Mouse (Mus musculus) stomach, embryonic 14.5 days (tissue): ENCODE measurements around the gene Plekhg4. TPM values are rescaled to one million over a fixed set of nuclear protein-coding genes. Genes with fewer than 3 reads are reported as not detected.

Source experiments
- ATAC-seq: fragments of 200-750 bp; cut with Nextera tagmentation; 2 replicates; pipeline ENCODE4 v1.8.0; 2017; ENCODE audit warnings: low read depth, moderate TSS enrichment; ENCODE audit not compliant: insufficient number of reproducible peaks, insufficient read depth, low FRiP score
- H3K27ac ChIP-seq: fragments of 300-500 bp; sonication (generic); 2 replicates; pipeline ENCODE4 v1.5.1; 2014; ENCODE audit warnings: mild to moderate bottlenecking, low read length, moderate library complexity, mixed read lengths
- H3K27me3 ChIP-seq: fragments of 300-500 bp; sonication (generic); 2 replicates; pipeline ENCODE4 v1.6.1; 2014; ENCODE audit warnings: low read length, control low read depth, mixed read lengths; ENCODE audit not compliant: control insufficient read depth, insufficient read depth
- H3K36me3 ChIP-seq: fragments of 300-500 bp; sonication (generic); 2 replicates; pipeline ENCODE4 v1.6.1; 2014; ENCODE audit warnings: mild to moderate bottlenecking, control low read depth, low read length, moderate library complexity, mixed read lengths; ENCODE audit not compliant: control insufficient read depth, insufficient read depth
- H3K4me1 ChIP-seq: fragments of 300-500 bp; sonication (generic); 2 replicates; pipeline ENCODE4 v1.6.1; 2014; ENCODE audit warnings: low read length, control low read depth, mixed read lengths; ENCODE audit not compliant: control insufficient read depth, insufficient read depth
- H3K4me2 ChIP-seq: fragments of 300-500 bp; sonication (generic); replicated peaks from 2 replicates; pipeline ENCODE4 v1.6.1; 2014; ENCODE audit warnings: low read depth, low read length, control low read depth
- H3K4me3 ChIP-seq: fragments of 300-500 bp; sonication (generic); 2 replicates; pipeline ENCODE4 v1.5.1; 2014; ENCODE audit warnings: low read depth, low read length, control low read depth
- H3K9ac ChIP-seq: fragments of 300-500 bp; sonication (generic); replicated peaks from 2 replicates; pipeline ENCODE4 v1.6.1; 2014; ENCODE audit warnings: low read depth, mild to moderate bottlenecking, control low read depth, low read length, moderate library complexity, mixed read lengths
- H3K9me3 ChIP-seq: fragments of 300-500 bp; sonication (generic); 2 replicates; pipeline ENCODE4 v1.6.1; 2016; ENCODE audit warnings: low read depth, low read length, control low read depth; ENCODE audit not compliant: control insufficient read depth
- WGBS: fragments of 180-500 bp; shearing (Covaris S2); extraction: QIAGEN DNeasy Blood & Tissue Kit; methylation state at CpG from one replicate; pipeline ENCODE4 v1.1.7; 2014; 5-methylcytosine and 5-hydroxymethylcytosine counted together
- polyA plus RNA-seq: library from polyadenylated mRNA; unstranded; fragments of >200 nt; fragmentation: Nextera tagmentation; extraction: Ambion mirVana; gene quantifications from 2 replicates; pipeline ENCODE4 v1.2.1, GENCODE M21; 2014

The Plekhg4 gene
- polyA plus RNA-seq, 1 experiment from 2014 or later: 0.64 TPM

GRCm38 (mm10) chr8:105346611-105347427 is 26.3 kb upstream of the Plekhg4 start:
- H3K4me3 ChIP-seq: peak overlapping the region; percentile 80
- H3K27ac ChIP-seq: peak overlapping the region; percentile 89
- peaks cover 30% of the 10 kb centered on the region for H3K4me1 ChIP-seq
- no peaks in the 10 kb centered on the region for H3K9me3 ChIP-seq
- H3K36me3 ChIP-seq: no peaks in the 10 kb centered on the region
- peak; percentile 34 for ATAC-seq
- H3K4me2 ChIP-seq: peak overlapping the region; percentile 95
- H3K27me3 ChIP-seq: no peaks in the 10 kb centered on the region
- peak overlapping the region; percentile 60 for H3K9ac ChIP-seq
- under 1% methylated on average over 31 of the region's 34 CpGs for WGBS

- H3K27me3 ChIP-seq: no peaks in the 10 kb centered on the region
- no peaks in the 10 kb centered on the region for H3K36me3 ChIP-seq
- H3K27ac ChIP-seq: peak within 1 kb of the TSS; percentile 89
- under 1% methylated on average over 53 of the region's 53 CpGs for WGBS
- H3K9me3 ChIP-seq: no peaks in the 10 kb centered on the region
- peak within 1 kb of the TSS; percentile 67 for H3K9ac ChIP-seq
- peaks cover 28% of the 10 kb centered on the region for H3K4me1 ChIP-seq
- peak within 1 kb of the TSS; percentile 80 for H3K4me3 ChIP-seq
- peak within 1 kb of the TSS; percentile 95 for H3K4me2 ChIP-seq
- peak; percentile 91 for ATAC-seq
These were observed 25.4 kb upstream of the Plekhg4 start, which contains the start of gene Fhod1 for GRCm38 (mm10) chr8:105347428-105348221. Gene Fhod1, minus strand, starts transcription at chr8:105347953.

GRCm38 (mm10) chr8:105348450-105349095 is 24.5 kb upstream of the Plekhg4 start, which contains the start of gene Slc9a5:
Gene Slc9a5, plus strand, starts transcription at chr8:105348843.
- no peak for ATAC-seq
- Histone ChIP-seq H3K4me1 (peaks cover 20% of the 10 kb centered on the region), H3K27me3 (no peaks in the 10 kb centered on the region), H3K9ac (peak within 1 kb of the TSS; percentile 67), H3K4me2 (peak within 1 kb of the TSS; percentile 95), H3K27ac (peak within 1 kb of the TSS; percentile 89), H3K9me3 (no peaks in the 10 kb centered on the region), H3K4me3 (peak within 1 kb of the TSS; percentile 80), H3K36me3 (no peaks in the 10 kb centered on the region)
- WGBS: under 1% methylated on average over 34 of the region's 34 CpGs

- Histone ChIP-seq H3K36me3 (no peaks in the 10 kb centered on the region), H3K27me3 (no peaks in the 10 kb centered on the region), H3K27ac (0 out of 2 replicates have a peak overlapping the region, but pooled peaks have one; percentile 34), H3K9me3 (no peaks in the 10 kb centered on the region), H3K4me1 (peaks cover 19% of the 10 kb centered on the region), H3K9ac (peak overlapping the region; percentile 67), H3K4me3 (peak overlapping the region; percentile 80), H3K4me2 (peak overlapping the region; percentile 95)
- WGBS: 0% methylated on average over 42 of the region's 48 CpGs
- ATAC-seq: no peak
These were observed 23.8 kb upstream of the Plekhg4 start for GRCm38 (mm10) chr8:105349096-105349771.

- 43% methylated on average over 7 of the region's 7 CpGs for WGBS
- H3K4me1 ChIP-seq: peaks cover 16% of the 10 kb centered on the region
These were observed 22.9 kb upstream of the Plekhg4 start for GRCm38 (mm10) chr8:105350186-105350585.

GRCm38 (mm10) chr8:105353583-105354135 is 19.4 kb upstream of the Plekhg4 start:
- Histone ChIP-seq H3K4me2 (no peak overlapping the region), H3K9ac (no peak overlapping the region), H3K9me3 (no peaks in the 10 kb centered on the region), H3K27me3 (no peaks in the 10 kb centered on the region), H3K27ac (no peak overlapping the region), H3K36me3 (no peaks in the 10 kb centered on the region), H3K4me3 (no peak overlapping the region), H3K4me1 (peaks cover 6% of the 10 kb centered on the region)
- 78% methylated on average over 8 of the region's 8 CpGs for WGBS
- no peak for ATAC-seq

More at GRCm38 (mm10) chr8:105350186-105350585, 22.9 kb upstream of the Plekhg4 start:
- H3K4me2 ChIP-seq: peak overlapping the region; percentile 95
- H3K9ac ChIP-seq: 0 out of 2 replicates have a peak overlapping the region, but pooled peaks have one; percentile 3
- no peak for ATAC-seq
- H3K36me3 ChIP-seq: no peaks in the 10 kb centered on the region
- no peaks in the 10 kb centered on the region for H3K27me3 ChIP-seq
- H3K9me3 ChIP-seq: no peaks in the 10 kb centered on the region
- H3K4me3 ChIP-seq: peak overlapping the region; percentile 80; the same call in 1 of the 2 replicates
- H3K27ac ChIP-seq: no peak overlapping the region

- ATAC-seq: no peak
- H3K36me3 ChIP-seq: no peaks in the 10 kb centered on the region
- WGBS: 91% methylated on average over 4 of the region's 4 CpGs
- no peak overlapping the region for H3K9ac ChIP-seq
- no peaks in the 10 kb centered on the region for H3K27me3 ChIP-seq
- no peaks in the 10 kb centered on the region for H3K9me3 ChIP-seq
- no peak overlapping the region for H3K4me2 ChIP-seq
- no peak overlapping the region for H3K27ac ChIP-seq
- no peak overlapping the region for H3K4me3 ChIP-seq
- H3K4me1 ChIP-seq: peaks cover 6% of the 10 kb centered on the region
These were observed 18.5 kb upstream of the Plekhg4 start for GRCm38 (mm10) chr8:105354549-105354948.
